Mouse (Mus musculus) thymus, adult 2 months (tissue): ENCODE results near the gene Sh3bp5l.

Source experiments
- CTCF ChIP-seq: fragments of 200-500 bp; IDR thresholded peaks from 2 replicates; pipeline ENCODE4 v1.5.1; 2012; ENCODE audit warnings: mild to moderate bottlenecking, control low read depth, low read length, moderate library complexity, borderline replicate concordance; ENCODE audit not compliant: control insufficient read depth, poor library complexity, insufficient read depth; ENCODE audit errors: extremely low read depth
- POLR2A ChIP-seq: fragments of 200-500 bp; IDR thresholded peaks from 2 replicates; pipeline ENCODE4 v1.6.1; 2012; ENCODE audit warnings: mild to moderate bottlenecking, low read length, control low read depth, moderate library complexity; ENCODE audit not compliant: control insufficient read depth, poor library complexity, insufficient read depth; ENCODE audit errors: extremely low read depth

DNA sequence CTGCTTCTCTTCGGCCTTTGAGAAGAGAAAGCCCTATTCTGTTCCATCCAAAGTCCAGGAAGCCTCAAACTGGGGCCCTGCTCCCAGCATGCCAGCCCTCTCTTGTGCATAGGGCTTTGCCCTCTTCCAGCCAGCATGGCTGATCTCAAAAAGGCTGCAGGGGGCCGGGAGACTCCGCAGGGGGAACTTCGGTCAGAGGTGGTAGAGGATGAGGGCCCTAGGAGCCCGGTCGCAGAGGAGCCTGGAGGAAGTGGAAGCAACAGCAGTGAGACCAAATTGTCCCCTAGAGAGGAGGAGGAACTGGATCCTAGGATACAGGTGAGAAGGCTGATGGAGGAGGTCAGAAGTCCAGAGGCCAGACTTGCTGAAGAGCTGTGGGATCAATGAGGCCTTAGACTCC is 1.0 kb downstream of the Sh3bp5l start:
- TF ChIP-seq CTCF (no peak), POLR2A (no peak)
